Mouse (Mus musculus) hindbrain, embryonic 16.5 days (tissue): ENCODE data around the gene Gimap5. TPM values are rescaled to one million over a fixed set of nuclear protein-coding genes. Genes with fewer than 3 reads are reported as not detected.

Experiments used
- ATAC-seq: fragments of 200-750 bp; cut with Nextera tagmentation; 2 replicates; pipeline ENCODE4 v1.8.0; 2017; ENCODE audit warnings: moderate TSS enrichment, moderate library complexity
- H3K27ac ChIP-seq: fragments of 300-500 bp; sonication (generic); 2 replicates; pipeline ENCODE4 v1.5.1; 2014; ENCODE audit warnings: low read depth, mild to moderate bottlenecking, control low read depth, low read length, moderate library complexity
- H3K27me3 ChIP-seq: fragments of 300-500 bp; sonication (generic); replicated peaks from 2 replicates; pipeline ENCODE4 v1.6.1; 2014; ENCODE audit warnings: low read length; ENCODE audit not compliant: control insufficient read depth, insufficient read depth
- H3K36me3 ChIP-seq: fragments of 300-500 bp; sonication (generic); 2 replicates; pipeline ENCODE4 v1.6.1; 2014; ENCODE audit warnings: mild to moderate bottlenecking, low read length, moderate library complexity, mixed read lengths; ENCODE audit not compliant: control insufficient read depth, insufficient read depth
- H3K4me1 ChIP-seq: fragments of 300-500 bp; sonication (generic); 2 replicates; pipeline ENCODE4 v1.6.1; 2014; ENCODE audit warnings: low read depth, low read length; ENCODE audit not compliant: control insufficient read depth, insufficient read depth
- H3K4me2 ChIP-seq: fragments of 300-500 bp; sonication (generic); 2 replicates; pipeline ENCODE4 v1.6.1; 2014; ENCODE audit warnings: mild to moderate bottlenecking, low read length, control low read depth, moderate library complexity
- H3K4me3 ChIP-seq: fragments of 300-500 bp; sonication (generic); 2 replicates; pipeline ENCODE4 v1.5.1; 2014; ENCODE audit warnings: mild to moderate bottlenecking, low read length, control low read depth, moderate library complexity
- H3K9ac ChIP-seq: fragments of 300-500 bp; sonication (generic); 2 replicates; pipeline ENCODE4 v1.6.1; 2014; ENCODE audit warnings: low read depth, mild to moderate bottlenecking, control low read depth, low read length, moderate library complexity
- H3K9me3 ChIP-seq: fragments of 300-500 bp; sonication (generic); 2 replicates; pipeline ENCODE4 v1.6.1; 2014; ENCODE audit warnings: mild to moderate bottlenecking, low read length, moderate library complexity; ENCODE audit not compliant: control insufficient read depth
- WGBS: fragments of 180-500 bp; shearing (Covaris S2); extraction: QIAGEN DNeasy Blood & Tissue Kit; methylation state at CpG from one replicate; pipeline ENCODE4 v1.1.7; 2014; 5-methylcytosine and 5-hydroxymethylcytosine counted together
- polyA plus RNA-seq: library from polyadenylated mRNA; unstranded; fragments of >200 nt; fragmentation: Nextera tagmentation; extraction: Ambion mirVana; gene quantifications from 2 replicates; pipeline ENCODE4 v1.2.1, GENCODE M21; 2015

Gene Gimap5
- polyA plus RNA-seq, 1 experiment from 2014 or later = 1.5 TPM

DNA sequence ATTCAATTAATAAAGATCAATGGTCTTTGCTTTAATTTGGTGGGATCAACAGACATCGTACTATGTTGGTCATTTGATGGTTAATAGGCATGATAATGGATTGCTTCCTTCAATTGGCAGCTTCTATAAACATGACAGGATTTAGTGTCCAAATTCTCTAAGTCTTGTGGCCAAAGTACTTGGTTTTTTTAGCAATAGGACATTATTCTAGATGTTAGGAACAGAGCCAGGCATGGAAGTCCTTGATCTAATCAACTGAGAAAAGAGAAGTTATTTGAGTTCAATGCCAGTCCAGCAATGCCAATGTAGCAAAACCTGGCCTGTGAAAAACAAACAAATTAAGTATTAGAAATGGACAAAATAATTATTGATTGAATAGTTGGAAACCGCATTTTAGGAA is 39.6 kb downstream of the Gimap5 start:
- no peak overlapping the region for H3K27ac ChIP-seq
- no peak for ATAC-seq
- 74% methylated on average over 2 of the region's 2 CpGs for whole genome bisulfite sequencing
- H3K9ac ChIP-seq = no peak overlapping the region
- H3K36me3 ChIP-seq = no peaks in the 10 kb centered on the region
- no peak overlapping the region for H3K4me2 ChIP-seq
- no peaks in the 10 kb centered on the region for H3K27me3 ChIP-seq
- H3K9me3 ChIP-seq = no peaks in the 10 kb centered on the region
- H3K4me1 ChIP-seq = no peaks in the 10 kb centered on the region
- H3K4me3 ChIP-seq = no peak overlapping the region

DNA sequence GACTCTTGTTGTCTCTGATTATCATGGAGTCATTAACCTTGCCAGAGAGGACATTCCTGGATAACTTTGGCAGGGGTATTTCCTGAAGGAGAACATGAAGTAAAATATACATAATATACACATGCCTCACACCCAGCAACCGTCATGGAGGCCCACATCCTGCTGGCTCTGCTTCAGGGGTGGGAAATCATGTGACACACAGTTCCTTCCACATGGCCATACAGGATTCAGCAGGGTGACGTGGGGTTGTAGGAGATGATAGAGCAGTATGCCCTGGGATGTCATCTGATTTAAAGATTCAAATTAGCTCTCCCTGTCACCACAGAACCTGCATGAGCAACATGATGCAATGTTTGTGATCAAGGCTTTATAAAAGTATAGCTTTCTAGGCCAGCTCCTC is 41.9 kb downstream of the Gimap5 start:
- Histone ChIP-seq H3K36me3 (no peaks in the 10 kb centered on the region), H3K9me3 (no peaks in the 10 kb centered on the region), H3K27me3 (no peaks in the 10 kb centered on the region), H3K4me1 (no peaks in the 10 kb centered on the region), H3K9ac (no peak overlapping the region), H3K4me2 (no peak overlapping the region), H3K4me3 (no peak overlapping the region), H3K27ac (no peak overlapping the region)
- ATAC-seq = no peak
- WGBS = 90% methylated on average over 2 of the region's 2 CpGs

DNA sequence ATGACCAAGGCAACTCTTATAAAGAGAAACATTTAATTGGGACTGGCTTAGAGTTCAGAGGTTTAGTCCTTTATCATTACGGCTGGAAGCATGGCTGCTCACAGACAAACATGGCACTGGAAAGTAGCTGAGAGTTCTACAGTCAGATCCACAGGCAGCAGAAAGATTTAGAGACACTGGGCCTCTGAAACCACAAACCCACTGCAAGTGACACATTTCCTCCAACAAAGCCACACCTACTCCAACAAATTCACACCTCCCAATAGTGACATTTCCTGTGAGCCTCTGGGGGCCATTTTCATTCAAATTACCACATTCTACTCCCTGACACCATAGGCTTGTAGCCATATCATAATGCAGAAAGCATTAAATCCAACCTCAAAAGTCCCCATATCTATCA is 55.9 kb downstream of the Gimap5 start:
- no peak overlapping the region for H3K27ac ChIP-seq
- H3K4me1 ChIP-seq = no peaks in the 10 kb centered on the region
- no peak for ATAC-seq
- no peaks in the 10 kb centered on the region for H3K9me3 ChIP-seq
- 92% methylated on average over 1 of the region's 1 CpGs for WGBS
- H3K4me3 ChIP-seq = no peak overlapping the region
- no peak overlapping the region for H3K4me2 ChIP-seq
- no peaks in the 10 kb centered on the region for H3K36me3 ChIP-seq
- no peak overlapping the region for H3K9ac ChIP-seq
- H3K27me3 ChIP-seq = no peaks in the 10 kb centered on the region

DNA sequence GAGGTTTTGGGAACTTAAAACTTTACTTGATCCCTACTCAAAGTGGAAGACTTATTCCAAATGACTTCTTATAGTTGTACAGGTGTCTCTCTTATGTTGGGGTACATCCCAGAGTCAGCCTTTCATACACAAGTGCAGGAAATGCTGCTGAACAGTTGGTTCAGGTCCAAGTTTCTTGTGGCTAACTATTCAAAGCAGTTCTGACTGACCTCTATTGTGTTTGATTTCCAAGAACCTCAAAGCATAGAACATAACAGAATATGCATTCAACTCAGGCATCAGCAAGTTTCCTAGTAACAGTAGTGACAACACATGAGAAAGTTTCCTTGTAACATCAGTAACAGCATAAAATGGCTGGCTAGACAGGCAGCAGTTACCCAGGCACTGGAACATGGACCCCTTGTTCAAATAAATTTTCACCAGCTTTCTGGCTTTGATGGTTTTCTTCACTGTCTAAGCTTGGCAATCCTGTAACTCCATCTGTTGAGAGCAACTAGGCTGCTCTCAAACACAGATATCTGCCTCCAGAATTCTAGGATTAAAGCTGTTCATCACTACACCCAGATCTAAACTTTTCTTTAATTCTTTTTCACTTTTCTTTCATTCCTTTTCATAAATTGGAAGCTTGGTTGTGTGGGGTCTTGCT is 57.5 kb downstream of the Gimap5 start:
- Histone ChIP-seq H3K27me3 (no peaks in the 10 kb centered on the region), H3K4me3 (no peak overlapping the region), H3K27ac (no peak overlapping the region), H3K4me1 (no peaks in the 10 kb centered on the region), H3K9ac (no peak overlapping the region), H3K36me3 (no peaks in the 10 kb centered on the region), H3K9me3 (no peaks in the 10 kb centered on the region), H3K4me2 (no peak overlapping the region)
- no peak for ATAC-seq

Other genes with a start within 250 kb of the Gimap5 start
- gene Atp6v0e2, start 208.6 kb upstream of the Gimap5 start, polyA plus RNA-seq = 358 and 389 TPM in 2 replicates
- 20.7 and 29.5 TPM in 2 replicates for gene Lrrc61, start 191.4 kb upstream of the Gimap5 start, polyA plus RNA-seq
- 7.8 and 8.2 TPM in 2 replicates for gene Rarres2, start 173.4 kb upstream of the Gimap5 start, polyA plus RNA-seq
- not detected in 2 replicates for gene Gm45021, start 156.6 kb upstream of the Gimap5 start, polyA plus RNA-seq
- 41.9 and 45.6 TPM in 2 replicates for gene Repin1, start 152.3 kb upstream of the Gimap5 start, polyA plus RNA-seq
- 0.87 TPM in 1 of 2 replicates, not detected in the other for gene Gm44965, start 152.3 kb upstream of the Gimap5 start, polyA plus RNA-seq
- gene Zfp775, start 144.1 kb upstream of the Gimap5 start, polyA plus RNA-seq = 11.4 and 13.8 TPM in 2 replicates
- 31.7 and 34.3 TPM in 2 replicates for gene AI854703, start 119.4 kb upstream of the Gimap5 start, polyA plus RNA-seq
- gene Gimap8, start 99.0 kb upstream of the Gimap5 start, polyA plus RNA-seq = 0.59 and 0.71 TPM in 2 replicates
- gene Gimap9, start 70.1 kb upstream of the Gimap5 start, polyA plus RNA-seq = 1.8 and 2.3 TPM in 2 replicates
- 1.3 and 2.3 TPM in 2 replicates for gene Gimap4, start 61.6 kb upstream of the Gimap5 start, polyA plus RNA-seq
- gene Gimap6, start 38.0 kb upstream of the Gimap5 start, polyA plus RNA-seq = 7.5 and 8.1 TPM in 2 replicates
- gene Gm28053, start 27.6 kb upstream of the Gimap5 start, polyA plus RNA-seq = 1.0 and 1.4 TPM in 2 replicates
- gene Gimap7, start 27.6 kb upstream of the Gimap5 start, polyA plus RNA-seq = not detected in 2 replicates
- gene Gimap1, start 7.1 kb upstream of the Gimap5 start, polyA plus RNA-seq = 4.8 and 5.7 TPM in 2 replicates
- not detected in 2 replicates for gene Gimap3, start 24.7 kb downstream of the Gimap5 start, polyA plus RNA-seq
- gene Tmem176a, start 94.7 kb downstream of the Gimap5 start, polyA plus RNA-seq = 28.1 and 30.8 TPM in 2 replicates
- gene Tmem176b, start 95.3 kb downstream of the Gimap5 start, polyA plus RNA-seq = 140 and 143 TPM in 2 replicates
- not detected in 2 replicates for gene Aoc1, start 126.7 kb downstream of the Gimap5 start, polyA plus RNA-seq
- not detected in 2 replicates for gene 1600015I10Rik, start 183.7 kb downstream of the Gimap5 start, polyA plus RNA-seq
- gene Doxl2, start 228.8 kb downstream of the Gimap5 start, polyA plus RNA-seq = not detected in 2 replicates
- gene Svs1, start 240.7 kb downstream of the Gimap5 start, polyA plus RNA-seq = not detected in 2 replicates